Mouse (Mus musculus): ENCODE measurements around the gene Cyp8b1.
A peak's percentile ranks its signal among the peaks of the same experiment; 100 is the strongest.

Gene Cyp8b1

GRCm38 (mm10) chr9:121916102-121916501 is at the start of gene Cyp8b1:
TSS of gene Cyp8b1 (minus strand) at chr9:121916305.
- DNase-seq (ENCODE audit: low spot score in 2 of 2) = no peak

GRCm38 (mm10) chr9:121964941-121965340 is 48.8 kb upstream of the Cyp8b1 start:
- DNase-seq (ENCODE audit: low spot score in 2 of 2) = no peak

- DNase-seq (ENCODE audit: low spot score in 2 of 2) = peak; percentile 41 to 48
These were observed 44.0 kb upstream of the Cyp8b1 start for GRCm38 (mm10) chr9:121959966-121960635.

GRCm38 (mm10) chr9:121952596-121952995 is 36.5 kb upstream of the Cyp8b1 start:
- DNase-seq (ENCODE audit: low spot score in 2 of 2) = no peak

- DNase-seq (ENCODE audit: low spot score in 2 of 2) = no peak
These were observed 35.0 kb upstream of the Cyp8b1 start for GRCm38 (mm10) chr9:121951114-121951423.

GRCm38 (mm10) chr9:121950418-121951113 is 34.5 kb upstream of the Cyp8b1 start, which contains the start of gene Fam198a:
TSS of gene Fam198a (plus strand) at chr9:121950988.
- peak; percentile 71 to 75 for DNase-seq (ENCODE audit: low spot score in 2 of 2)

GRCm38 (mm10) chr9:121948431-121948830 is 32.3 kb upstream of the Cyp8b1 start:
- no peak for DNase-seq (ENCODE audit: low spot score in 2 of 2)

GRCm38 (mm10) chr9:121947784-121948183 is 31.7 kb upstream of the Cyp8b1 start:
- peak in 1 of 2 experiments; percentile 58 for DNase-seq (ENCODE audit: low spot score in 2 of 2)

GRCm38 (mm10) chr9:121943628-121944027 is 27.5 kb upstream of the Cyp8b1 start:
- DNase-seq (ENCODE audit: low spot score in 2 of 2) = no peak

GRCm38 (mm10) chr9:121943005-121943404 is 26.9 kb upstream of the Cyp8b1 start:
- no peak for DNase-seq (ENCODE audit: low spot score in 2 of 2)

- DNase-seq (ENCODE audit: low spot score in 2 of 2) = no peak
These were observed 21.8 kb upstream of the Cyp8b1 start for GRCm38 (mm10) chr9:121937944-121938355.

- no peak for DNase-seq (ENCODE audit: low spot score in 2 of 2)
These were observed 21.4 kb upstream of the Cyp8b1 start for GRCm38 (mm10) chr9:121937451-121937864.

- no peak for DNase-seq (ENCODE audit: low spot score in 2 of 2)
These were observed 20.8 kb upstream of the Cyp8b1 start for GRCm38 (mm10) chr9:121936952-121937351.

GRCm38 (mm10) chr9:121934856-121935255 is 18.8 kb upstream of the Cyp8b1 start:
- DNase-seq (ENCODE audit: low spot score in 2 of 2) = no peak

- DNase-seq (ENCODE audit: low spot score in 2 of 2) = peak; percentile 25 to 44
These were observed 12.4 kb upstream of the Cyp8b1 start for GRCm38 (mm10) chr9:121928498-121928897.

GRCm38 (mm10) chr9:121927721-121928120 is 11.6 kb upstream of the Cyp8b1 start:
- no peak for DNase-seq (ENCODE audit: low spot score in 2 of 2)

- no peak for DNase-seq (ENCODE audit: low spot score in 2 of 2)
These were observed 10.7 kb upstream of the Cyp8b1 start for GRCm38 (mm10) chr9:121926634-121927405.

- no peak for DNase-seq (ENCODE audit: low spot score in 2 of 2)
These were observed 9.9 kb upstream of the Cyp8b1 start for GRCm38 (mm10) chr9:121925959-121926358.

GRCm38 (mm10) chr9:121924901-121925560 is 8.9 kb upstream of the Cyp8b1 start:
- DNase-seq (ENCODE audit: low spot score in 2 of 2) = no peak

GRCm38 (mm10) chr9:121923906-121924305 is 7.8 kb upstream of the Cyp8b1 start:
- DNase-seq (ENCODE audit: low spot score in 2 of 2) = no peak

GRCm38 (mm10) chr9:121923443-121923842 is 7.3 kb upstream of the Cyp8b1 start:
- DNase-seq (ENCODE audit: low spot score in 2 of 2) = no peak

- DNase-seq (ENCODE audit: low spot score in 2 of 2) = no peak
These were observed 3.0 kb upstream of the Cyp8b1 start for GRCm38 (mm10) chr9:121919027-121919501.
